Mouse (Mus musculus): ENCODE results near the gene Larp4b.

GRCm38 (mm10) chr13:9194656-9195055 is 101.0 kb downstream of the Larp4b start:
- TF ChIP-seq POLR2A (IDR thresholded peaks at IDR 0.05; ENCODE audit: low read depth, low read length): no peak
- peak; percentile 36; the same call in 1 of the 2 replicates for TF ChIP-seq CTCF (conservative IDR thresholded peaks at IDR 0.05; ENCODE audit: insufficient read depth, insufficient read length, low read depth, low read length)

Measured in kidney, adult 2 months (tissue).